Mouse (Mus musculus) layer of hippocampus, adult 11-12 months (tissue): Measurements from ENCODE around the gene Cylc1.

Experiments
- DNase-seq: peaks from one replicate; pipeline ENCODE4 v3.0.0; 2022; ENCODE audit warnings: low spot score

Cylc1 gene

DNA sequence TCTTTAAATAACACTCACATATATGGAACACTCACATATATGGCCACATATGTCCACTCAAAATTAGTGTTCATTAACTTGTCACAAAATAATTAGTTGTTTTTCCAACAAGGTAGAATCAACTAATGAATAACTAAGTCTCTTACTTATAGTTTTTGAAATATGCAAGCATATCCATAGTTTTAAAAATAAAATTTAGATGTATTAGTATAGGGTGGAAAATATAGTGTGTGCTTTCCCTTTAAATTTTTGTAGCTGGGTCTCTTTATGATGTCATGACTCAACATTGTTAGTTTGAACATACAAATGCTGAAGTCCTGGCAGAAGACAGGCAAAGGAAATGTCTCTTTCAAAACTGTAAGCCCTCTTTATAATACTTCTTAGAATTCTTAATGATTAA lies at the start of gene Cylc1:
TSS of gene Cylc1 (plus strand) at position 301 of the 400 bp plus-strand sequence.
- no peak for DNase-seq

DNA sequence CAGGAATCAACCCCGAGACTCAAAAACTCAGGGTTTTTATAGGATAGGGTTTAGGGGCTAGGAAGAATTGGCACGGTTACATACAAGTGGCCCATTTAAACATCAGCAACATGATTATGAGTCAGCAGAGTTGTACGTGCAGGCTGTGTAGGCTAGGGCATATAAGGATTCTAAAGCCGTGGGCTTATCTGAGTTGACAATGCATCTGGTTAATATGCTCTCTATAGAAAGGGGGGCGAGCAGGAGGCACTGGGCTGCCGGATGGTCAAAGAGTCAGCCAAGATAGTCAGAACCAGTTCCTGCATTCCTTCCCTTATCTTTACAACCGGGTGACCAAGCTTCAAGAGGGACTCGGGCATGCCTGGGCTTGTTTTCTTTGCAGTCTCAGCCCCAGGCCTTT lies 31.5 kb upstream of the Cylc1 start:
- no peak for DNase-seq

DNA sequence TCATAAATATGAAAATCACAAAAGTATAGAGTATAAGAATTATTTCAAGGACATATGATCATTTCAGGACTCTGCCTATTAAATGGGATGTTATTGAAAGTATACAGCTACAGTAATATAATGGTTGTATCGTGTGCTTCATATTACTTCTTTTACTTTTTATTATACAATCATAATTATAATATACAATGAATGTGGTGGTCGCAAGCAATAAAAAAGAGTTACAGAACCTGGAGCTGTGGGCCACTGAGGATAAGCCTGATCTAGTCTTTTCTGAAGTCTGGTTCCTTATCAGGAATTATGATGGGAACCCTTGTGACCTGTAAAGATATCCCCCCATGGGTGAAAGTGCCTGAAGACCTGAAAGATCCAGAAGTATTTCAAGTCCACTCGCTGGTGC lies 57.8 kb downstream of the Cylc1 start, which contains the start of gene Gm10112:
TSS of gene Gm10112 (plus strand) at position 301 of the 400 bp plus-strand sequence.
- no peak for DNase-seq
